In the genomic region with DNA sequence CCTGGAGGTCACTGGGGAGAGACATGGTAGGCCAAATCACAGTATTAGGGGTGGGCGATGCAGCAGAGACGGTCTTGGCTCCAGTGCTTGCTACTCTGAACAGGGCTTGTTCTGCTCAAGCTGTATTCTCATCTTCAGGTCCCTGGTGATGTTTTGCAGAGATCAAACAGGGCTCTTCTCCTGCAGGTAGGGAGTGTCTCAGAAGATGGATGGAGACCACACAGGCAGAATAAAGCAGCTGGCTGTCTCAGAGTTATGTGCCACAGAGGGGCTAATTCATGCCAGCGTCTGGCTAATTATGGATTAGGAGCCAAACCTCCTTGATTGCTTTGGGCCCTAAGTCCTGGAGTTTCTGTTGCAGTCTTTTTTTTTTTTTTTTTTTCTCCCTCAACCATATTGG, we compare ENCODE assay signal across 20 mouse cellular contexts.
DNase-seq lines count a peak whose midpoint lies in the region; ATAC-seq and TF ChIP-seq lines count a peak whose summit lies in the region.
"Had no signal": no experiment of that assay in that cellular context is flagged by ENCODE, and none has a peak within 500 bp of the region (broad histone marks: within the 10 kb centered on the region; RNA-seq: fewer than 3 reads in every experiment).

No protein-coding gene starts in this region.

- H3K4me3 ChIP-seq in hindbrain, embryonic 15.5 days, result no peak overlapping the region
- H3K4me3 ChIP-seq in hindbrain, embryonic 13.5 days, result no peak overlapping the region
- H3K4me3 ChIP-seq in midbrain, embryonic 14.5 days (replicated peaks; ENCODE audit: low read depth, low read length), result no peak overlapping the region
- no peak overlapping the region for H3K4me3 ChIP-seq in midbrain, embryonic 10.5 days
- H3K4me3 ChIP-seq: embryonic facial prominence, embryonic 15.5 days; erythroblast, embryonic 14.5 days; forebrain, embryonic 10.5 days; gastrocnemius, adult 2 months had no signal

- peak; percentile 57; the same call in 1 of the 2 replicates for ATAC-seq in hindbrain, embryonic 15.5 days (ENCODE audit: low FRiP score, low read depth)
- ATAC-seq in hindbrain, embryonic 13.5 days (ENCODE audit: low FRiP score), result no peak; the same call in 1 of the 2 replicates
- ATAC-seq in midbrain, embryonic 14.5 days (ENCODE audit: low FRiP score, low TSS enrichment), result no peak; the same call in 1 of the 2 replicates
- ATAC-seq: activated CD4-positive, CD25-positive, alpha-beta regulatory T cell, adult 4 months; forebrain, embryonic 14.5 days; Patski had no signal

- WGBS in hindbrain, embryonic 15.5 days, result 75% methylated on average over 3 of the region's 3 CpGs
- 71% methylated on average over 3 of the region's 3 CpGs for WGBS in hindbrain, embryonic 13.5 days
- WGBS in midbrain, embryonic 14.5 days, result 68% methylated on average over 3 of the region's 3 CpGs
- WGBS in midbrain, embryonic 10.5 days, result 73% methylated on average over 3 of the region's 3 CpGs

- no peaks in the 10 kb centered on the region for H3K27me3 ChIP-seq in hindbrain, embryonic 15.5 days
- no peaks in the 10 kb centered on the region for H3K27me3 ChIP-seq in hindbrain, embryonic 13.5 days
- no peaks in the 10 kb centered on the region for H3K27me3 ChIP-seq in midbrain, embryonic 14.5 days (ENCODE audit: control insufficient read depth, insufficient read depth, low read length)
- no peaks in the 10 kb centered on the region for H3K27me3 ChIP-seq in midbrain, embryonic 10.5 days (ENCODE audit: low read depth, poor library complexity, severe bottlenecking)
- H3K27me3 ChIP-seq: CH12.LX; embryonic facial prominence, embryonic 15.5 days; Patski had no signal

- peak overlapping the region; percentile 64; the same call in 1 of the 2 replicates for H3K27ac ChIP-seq in hindbrain, embryonic 15.5 days (replicated peaks)
- no peak overlapping the region for H3K27ac ChIP-seq in hindbrain, embryonic 13.5 days
- no peak overlapping the region for H3K27ac ChIP-seq in midbrain, embryonic 14.5 days (replicated peaks; ENCODE audit: low read depth, low read length)
- no peak overlapping the region for H3K27ac ChIP-seq in midbrain, embryonic 10.5 days (replicated peaks)
- H3K27ac ChIP-seq: embryonic facial prominence, embryonic 15.5 days; forebrain, embryonic 10.5 days; gastrocnemius, adult 2 months had no signal

- peaks cover 6% of the 10 kb centered on the region; the same call in 1 of the 2 replicates for H3K4me1 ChIP-seq in hindbrain, embryonic 15.5 days (replicated peaks)
- no peaks in the 10 kb centered on the region for H3K4me1 ChIP-seq in hindbrain, embryonic 13.5 days (replicated peaks)
- no peaks in the 10 kb centered on the region for H3K4me1 ChIP-seq in midbrain, embryonic 14.5 days (ENCODE audit: control insufficient read depth, insufficient read depth, low read length)
- no peaks in the 10 kb centered on the region for H3K4me1 ChIP-seq in midbrain, embryonic 10.5 days
- H3K4me1 ChIP-seq: embryonic facial prominence, embryonic 15.5 days; forebrain, embryonic 10.5 days had no signal

- no peak for TF ChIP-seq CTCF in brain, embryonic 14.5 days (IDR thresholded peaks at IDR 0.05; ENCODE audit: borderline replicate concordance, extremely low read depth, insufficient read depth, insufficient read length)

- H3K9me3 ChIP-seq in hindbrain, embryonic 15.5 days, result no peaks in the 10 kb centered on the region
- H3K9me3 ChIP-seq in hindbrain, embryonic 13.5 days, result no peaks in the 10 kb centered on the region
- no peaks in the 10 kb centered on the region for H3K9me3 ChIP-seq in midbrain, embryonic 14.5 days (ENCODE audit: control insufficient read depth, low read length)
- H3K9me3 ChIP-seq in midbrain, embryonic 10.5 days (replicated peaks), result no peaks in the 10 kb centered on the region
- H3K9me3 ChIP-seq: embryonic facial prominence, embryonic 15.5 days; forebrain, embryonic 10.5 days had no signal

- no peak for TF ChIP-seq POLR2A in brain, embryonic 14.5 days (IDR thresholded peaks at IDR 0.05; ENCODE audit: borderline replicate concordance, extremely low read depth, insufficient read depth, insufficient read length, poor library complexity, severe bottlenecking)

- H3K4me2 ChIP-seq in hindbrain, embryonic 15.5 days, result no peak overlapping the region
- H3K4me2 ChIP-seq in hindbrain, embryonic 13.5 days, result no peak overlapping the region
- no peak overlapping the region for H3K4me2 ChIP-seq in midbrain, embryonic 14.5 days (ENCODE audit: low read length)
- H3K4me2 ChIP-seq: embryonic facial prominence, embryonic 15.5 days had no signal

- H3K9ac ChIP-seq in hindbrain, embryonic 15.5 days, result no peak overlapping the region
- no peak overlapping the region for H3K9ac ChIP-seq in hindbrain, embryonic 13.5 days
- H3K9ac ChIP-seq in midbrain, embryonic 14.5 days (replicated peaks; ENCODE audit: low read length), result no peak overlapping the region
- H3K9ac ChIP-seq: embryonic facial prominence, embryonic 15.5 days had no signal

- peak; percentile 8 for DNase-seq in midbrain, embryonic 14.5 days
- DNase-seq in midbrain, embryonic 10.5 days (ENCODE audit: low spot score), result no peak
- peak; percentile 19 for DNase-seq in brain, embryonic 14.5 days (ENCODE audit: low read depth)
- peak; percentile 12 for DNase-seq in retina, embryonic 14.5 days (ENCODE audit: low spot score)
- DNase-seq in right cerebral cortex, postnatal 25 days, result no peak
- DNase-seq: adrenal gland, postnatal 14 days; cerebellum, adult 18-20 months; embryo, embryonic 11 days; gastrocnemius, adult 2 months; gastrocnemius, postnatal 25 days; heart, postnatal 10 days had no signal

- H3K36me3 ChIP-seq in hindbrain, embryonic 15.5 days, result no peaks in the 10 kb centered on the region
- no peaks in the 10 kb centered on the region for H3K36me3 ChIP-seq in hindbrain, embryonic 13.5 days
- no peaks in the 10 kb centered on the region for H3K36me3 ChIP-seq in midbrain, embryonic 14.5 days (ENCODE audit: control insufficient read depth, insufficient read depth, low read length)
- H3K36me3 ChIP-seq in midbrain, embryonic 10.5 days, result no peaks in the 10 kb centered on the region
- H3K36me3 ChIP-seq: embryonic facial prominence, embryonic 15.5 days; forebrain, embryonic 10.5 days had no signal

Comparison
In these comparisons a context has a peak if more than half of its experiments do, and no peak if none do; other contexts are left out.
1. DNase-seq: peak in midbrain, embryonic 14.5 days (single experiment), brain, embryonic 14.5 days (single experiment) and retina, embryonic 14.5 days (single experiment); none in midbrain, embryonic 10.5 days (single experiment) and right cerebral cortex, postnatal 25 days (single experiment).